ENCODE assay signal across 8 mouse cellular contexts in the genomic region with DNA sequence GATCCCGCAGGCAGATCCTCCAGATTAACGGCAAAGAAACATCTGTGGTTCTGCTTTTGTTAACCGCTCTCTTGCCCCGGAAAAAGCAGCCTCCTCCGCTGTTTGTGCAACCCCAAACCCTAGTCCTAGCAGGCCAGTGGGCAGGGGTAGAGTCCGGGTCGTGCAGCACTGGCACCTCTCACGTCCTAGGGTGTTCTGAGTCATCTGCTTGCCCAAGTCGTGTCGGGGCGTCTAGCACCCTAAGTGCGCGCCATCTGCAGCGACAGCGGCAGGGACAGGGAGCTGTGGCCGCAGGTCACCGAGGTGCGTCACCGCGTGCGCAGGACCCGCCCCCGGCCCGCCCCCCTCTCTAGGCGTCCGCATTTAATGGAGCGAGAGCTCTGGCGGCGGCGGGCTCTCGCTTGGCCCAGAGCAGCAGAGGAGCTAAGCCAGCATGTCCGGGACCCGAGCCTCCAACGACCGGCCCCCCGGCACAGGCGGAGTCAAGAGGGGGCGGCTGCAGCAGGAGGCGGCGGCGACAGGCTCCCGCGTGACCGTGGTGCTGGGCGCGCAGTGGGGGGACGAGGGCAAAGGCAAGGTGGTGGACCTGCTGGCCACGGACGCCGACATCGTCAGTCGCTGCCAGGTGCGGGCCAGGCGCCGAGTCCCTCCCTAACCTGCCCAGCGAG. TPM values are rescaled to one million over a fixed set of nuclear protein-coding genes. Genes with fewer than 3 reads are reported as not detected.
DNase-seq lines count a peak whose midpoint lies in the region; ATAC-seq and TF ChIP-seq lines count a peak whose summit lies in the region.

A gene (plus strand): TSS at position 360 of the 668 bp plus-strand sequence.

- peaks cover 14% of the 10 kb centered on the region for H3K4me1 ChIP-seq in heart, adult 2 months (ENCODE audit: control insufficient read depth, insufficient read depth, low read length)
- H3K4me1 ChIP-seq in liver, embryonic 12.5 days: peaks cover 64% of the 10 kb centered on the region
- peaks cover 43% of the 10 kb centered on the region for H3K4me1 ChIP-seq in thymus, adult 2 months (replicated peaks; ENCODE audit: control insufficient read depth, insufficient read depth, low read length)

- TF ChIP-seq EP300 in heart, adult 2 months (IDR thresholded peaks at IDR 0.05; ENCODE audit: insufficient read depth, low read depth, low read length): 0 out of 2 replicates have a peak, but pooled peaks have one; percentile 50

- no peaks in the 10 kb centered on the region for H3K27me3 ChIP-seq in heart, adult 2 months (ENCODE audit: control insufficient read depth, insufficient read depth, low read length)
- H3K27me3 ChIP-seq in liver, embryonic 12.5 days (replicated peaks): peaks cover 51% of the 10 kb centered on the region
- no peaks in the 10 kb centered on the region for H3K27me3 ChIP-seq in thymus, adult 2 months (ENCODE audit: control insufficient read depth, insufficient read depth, low read length)

- H3K4me2 ChIP-seq in liver, embryonic 12.5 days: peak within 1 kb of the TSS; percentile 80

- peak; percentile 85 for TF ChIP-seq POLR2A in heart, adult 2 months (IDR thresholded peaks at IDR 0.05; ENCODE audit: insufficient read depth, low read depth, low read length)
- TF ChIP-seq POLR2A in thymus, adult 2 months (IDR thresholded peaks at IDR 0.05; ENCODE audit: control insufficient read depth, extremely low read depth, insufficient read depth, low read length, poor library complexity): no peak; the same call in 1 of the 2 replicates

- intact Hi-C loops in heart, adult 2 months (cut with DNase I): loop anchor here (5.0 kb wide), 1 partner anchor 128 kb away; no protein-coding TSS in a partner anchor

- H3K79me2 ChIP-seq in heart, adult 2 months (replicated peaks; ENCODE audit: control insufficient read depth, insufficient read depth, low read length): no peaks in the 10 kb centered on the region

- peak within 1 kb of the TSS; percentile 60 for H3K4me3 ChIP-seq in heart, adult 2 months
- H3K4me3 ChIP-seq in liver, embryonic 12.5 days: peak within 1 kb of the TSS; percentile 54
- H3K4me3 ChIP-seq in thymus, adult 2 months (ENCODE audit: control insufficient read depth, insufficient read depth, low read length): peak within 1 kb of the TSS; percentile 68

- peak; percentile 54 for DNase-seq in urinary bladder, adult 2 months (ENCODE audit: low spot score)
- DNase-seq in urinary bladder, postnatal 10 days (ENCODE audit: low spot score): no peak
- DNase-seq in embryo, embryonic 10.5 days (ENCODE audit: low spot score): peak; percentile 72
- peak; percentile 79 to 86 for DNase-seq in heart, adult 2 months
- DNase-seq in kidney, adult 18-20 months: peak; percentile 73
- peak; percentile 67 for DNase-seq in naive thymus-derived CD4-positive, alpha-beta T cell, adult 2 months (ENCODE audit: low read depth)
- peak; percentile 52 for DNase-seq in thymus, adult 2 months

- WGBS in heart, adult 2 months: under 1% methylated on average over 55 of the region's 56 CpGs
- WGBS in liver, embryonic 12.5 days (ENCODE audit: insufficient replicate concordance): under 1% methylated on average over 54 of the region's 56 CpGs
- WGBS in thymus, adult 2 months: under 1% methylated on average over 52 of the region's 56 CpGs

- 0 out of 2 replicates have a peak, but pooled peaks have one; percentile 12 for TF ChIP-seq CTCF in heart, adult 2 months (IDR thresholded peaks at IDR 0.05)
- no peak; the same call in 1 of the 2 replicates for TF ChIP-seq CTCF in thymus, adult 2 months (IDR thresholded peaks at IDR 0.05; ENCODE audit: borderline replicate concordance, control insufficient read depth, extremely low read depth, insufficient read depth, low read length, poor library complexity)

- no peaks in the 10 kb centered on the region for H3K36me3 ChIP-seq in heart, adult 2 months (ENCODE audit: control insufficient read depth, insufficient read depth, low read length)
- H3K36me3 ChIP-seq in liver, embryonic 12.5 days: 0 out of 2 replicates have a peak, but pooled peaks cover 3% of the 10 kb centered on the region
- no peaks in the 10 kb centered on the region for H3K36me3 ChIP-seq in thymus, adult 2 months (ENCODE audit: control insufficient read depth, insufficient read depth, low read length)

- H3K27ac ChIP-seq in heart, adult 2 months: peak within 1 kb of the TSS; percentile 97
- H3K27ac ChIP-seq in liver, embryonic 12.5 days: peak within 1 kb of the TSS; percentile 26
- peak within 1 kb of the TSS; percentile 71 for H3K27ac ChIP-seq in thymus, adult 2 months (ENCODE audit: control insufficient read depth, insufficient read depth, low read length)

- peak within 1 kb of the TSS; percentile 80 for H3K9ac ChIP-seq in heart, adult 2 months (ENCODE audit: low read depth, low read length)
- H3K9ac ChIP-seq in liver, embryonic 12.5 days: peak within 1 kb of the TSS; percentile 65

- peak; percentile 46 for ATAC-seq in liver, embryonic 12.5 days

- H3K9me3 ChIP-seq in liver, embryonic 12.5 days (replicated peaks): no peaks in the 10 kb centered on the region

RNA-seq across cellular contexts. Expression of the gene that starts here (rescaled TPM):
- 19.5 and 26.9 TPM in 2 replicates for polyA plus RNA-seq in urinary bladder, adult 2 months (2012; rRNA removed)
- total RNA-seq in heart, adult 2 months (2021): 100 to 1,000 TPM; 150 to 173 TPM
- polyA plus RNA-seq in heart, adult 2 months (2012; rRNA removed): 85.2 and 98.2 TPM in 2 replicates
- polyA plus RNA-seq in liver, embryonic 12.5 days (2016; fragmentation: Nextera tagmentation; extraction: Ambion mirVana): 5.2 and 5.6 TPM in 2 replicates
- 10.9 and 14.2 TPM in 2 replicates for polyA plus RNA-seq in thymus, adult 2 months (2012; rRNA removed)

Comparison
In these comparisons a context has a peak if more than half of its experiments do, and no peak if none do; other contexts are left out.
1. H3K27ac ChIP-seq: peak in every context shown above with its lines; median percentile 97 in heart, adult 2 months; 71 in thymus, adult 2 months; 26 in liver, embryonic 12.5 days.